In genomic region chr8:64639676-64640075, GRCm38 (mm10) we compare ENCODE assay signal across 26 mouse cellular contexts. TPM values are rescaled to one million over a fixed set of nuclear protein-coding genes. Genes with fewer than 3 reads are reported as not detected.
DNase-seq lines count a peak whose midpoint lies in the region; TF ChIP-seq lines count a peak whose summit lies in the region.
"Had no signal": no experiment of that assay in that cellular context is flagged by ENCODE, and none has a peak within 500 bp of the region (broad histone marks: within the 10 kb centered on the region; RNA-seq: fewer than 3 reads in every experiment).

No protein-coding gene starts in this region.

- peak; percentile 55 for DNase-seq in adrenal gland, adult 8-10 months
- no peak for DNase-seq in adrenal gland, postnatal 10 days
- DNase-seq in kidney, adult 2 months: peak; percentile 79
- DNase-seq in kidney, postnatal 14 days: no peak
- DNase-seq in left cerebral cortex, adult 2 months (ENCODE audit: extremely low spot score in 1 of 2, low spot score in 2 of 2): no peak
- DNase-seq in left cerebral cortex, adult 11 months (ENCODE audit: low spot score): no peak
- peak; percentile 25 for DNase-seq in yolk sac, embryonic 10.5 days (ENCODE audit: low spot score)
- no peak for DNase-seq in heart, adult 9 months (ENCODE audit: low spot score in 2 of 2)
- DNase-seq: cerebellum, adult 11 months; cerebellum, adult 2 months; cerebellum, adult 9-11 months; cerebellum, postnatal 25 days; forebrain, postnatal 0 days; gastrocnemius, adult 2 months; gastrocnemius, postnatal 25 days; heart, adult 18-20 months; heart, postnatal 14 days; heart, postnatal 4 days had no signal

- intact Hi-C loops in left cerebral cortex, adult 2 months (cut with DNase I): no loop called here

- H3K27me3 ChIP-seq in kidney, adult 2 months (replicated peaks; ENCODE audit: control insufficient read depth, insufficient read depth, low read length): no peaks in the 10 kb centered on the region
- H3K27me3 ChIP-seq: embryonic facial prominence, embryonic 12.5 days; embryonic facial prominence, embryonic 15.5 days; heart, embryonic 13.5 days had no signal

- H3K4me3 ChIP-seq in kidney, adult 2 months (ENCODE audit: insufficient read depth, low read depth, low read length): no peak overlapping the region
- no peak overlapping the region for H3K4me3 ChIP-seq in left cerebral cortex, adult 2 months
- H3K4me3 ChIP-seq: embryonic facial prominence, embryonic 12.5 days; embryonic facial prominence, embryonic 15.5 days; gastrocnemius, adult 2 months; heart, embryonic 10.5 days; heart, embryonic 13.5 days had no signal

- no peak overlapping the region for H3K27ac ChIP-seq in kidney, adult 2 months (ENCODE audit: insufficient read depth, low read depth, low read length)
- peak overlapping the region; percentile 72; the same call in 1 of the 2 replicates for H3K27ac ChIP-seq in left cerebral cortex, adult 2 months
- H3K27ac ChIP-seq: embryonic facial prominence, embryonic 12.5 days; gastrocnemius, adult 2 months; heart, embryonic 10.5 days; heart, embryonic 13.5 days; hindbrain, embryonic 14.5 days; hindbrain, postnatal 0 days had no signal

- no peak for TF ChIP-seq POLR2A in kidney, adult 2 months (IDR thresholded peaks at IDR 0.05; ENCODE audit: low read depth, low read length)

- H3K36me3 ChIP-seq in kidney, adult 2 months (ENCODE audit: control insufficient read depth, insufficient read depth, low read length): no peaks in the 10 kb centered on the region
- H3K36me3 ChIP-seq: embryonic facial prominence, embryonic 12.5 days; embryonic facial prominence, embryonic 15.5 days; heart, embryonic 10.5 days; heart, embryonic 13.5 days had no signal

- no peak for TF ChIP-seq CTCF in kidney, adult 2 months (conservative IDR thresholded peaks at IDR 0.05; ENCODE audit: insufficient read depth, insufficient read length, low read depth, low read length)
- TF ChIP-seq CTCF in left cerebral cortex, adult 2 months (IDR thresholded peaks at IDR 0.05): no peak

- WGBS in kidney, adult 2 months: 51% methylated on average over 5 of the region's 5 CpGs

- no peaks in the 10 kb centered on the region for H3K4me1 ChIP-seq in kidney, adult 2 months (ENCODE audit: control insufficient read depth, insufficient read depth, low read length)
- H3K4me1 ChIP-seq: embryonic facial prominence, embryonic 12.5 days; embryonic facial prominence, embryonic 15.5 days; heart, embryonic 10.5 days had no signal

RNA-seq across cellular contexts. Expression of gene Cpe, which starts 53.2 kb away (rescaled TPM):
- 1,000 to 10,000 TPM in 2 of 4 experiments, 100 to 1,000 TPM in 2; 953 to 1,190 (median 1,047) TPM for total RNA-seq in adrenal gland, adult 8-10 months (2022)
- total RNA-seq in adrenal gland, postnatal 10 days (2021): 100 to 1,000 TPM; 345 to 374 TPM
- 15.8 and 18.5 TPM in 2 replicates for polyA plus RNA-seq in kidney, adult 2 months (2012; rRNA removed)
- 1,000 to 10,000 TPM; 1,948 to 2,026 TPM for total RNA-seq in left cerebral cortex, adult 2 months (2021)
- total RNA-seq: common myeloid progenitor, adult 5-6 weeks; MEL had no signal

Comparison
In these comparisons a context has a peak if more than half of its experiments do, and no peak if none do; other contexts are left out.
1. DNase-seq: peak in adrenal gland, adult 8-10 months (single experiment), kidney, adult 2 months (single experiment) and yolk sac, embryonic 10.5 days (single experiment); none in adrenal gland, postnatal 10 days (single experiment), kidney, postnatal 14 days (single experiment), left cerebral cortex, adult 2 months (0 of 2), left cerebral cortex, adult 11 months (single experiment) and heart, adult 9 months (0 of 2).